Mouse (Mus musculus) hindbrain, postnatal 0 days (tissue): ENCODE measurements at regions not wholly inside any gene's neighbourhood (a gene's known extent, or its start where the extent isn't known, plus 50 kb on each side); places are given as distances from the start of the nearest gene placed in this dataset.

Experiments used
- ATAC-seq: fragments of 200-750 bp; cut with Nextera tagmentation; 2 replicates; pipeline ENCODE4 v1.8.0; 2017; ENCODE audit warnings: mild to moderate bottlenecking, moderate TSS enrichment, moderate library complexity
- DNase-seq: peaks from one replicate; pipeline ENCODE4 v3.0.0-alpha.2; 2015; ENCODE audit warnings: low spot score
- H3K27ac ChIP-seq: fragments of 300-500 bp; sonication (generic); 2 replicates; pipeline ENCODE4 v1.5.1; 2014; ENCODE audit warnings: mild to moderate bottlenecking
- H3K27me3 ChIP-seq: fragments of 300-500 bp; sonication (generic); 2 replicates; pipeline ENCODE4 v1.6.1; 2014; ENCODE audit warnings: low read length, mixed read lengths; ENCODE audit not compliant: insufficient read depth
- H3K36me3 ChIP-seq: fragments of 300-500 bp; sonication (generic); 2 replicates; pipeline ENCODE4 v1.6.1; 2014; ENCODE audit warnings: low read length, mixed read lengths; ENCODE audit not compliant: insufficient read depth
- H3K4me1 ChIP-seq: fragments of 300-500 bp; sonication (generic); 2 replicates; pipeline ENCODE4 v1.6.1; 2014; ENCODE audit warnings: antibody characterized with exemption, low read length, mixed read lengths; ENCODE audit not compliant: insufficient read depth
- H3K4me2 ChIP-seq: fragments of 300-500 bp; sonication (generic); 2 replicates; pipeline ENCODE4 v1.6.1; 2014; ENCODE audit warnings: low read depth, mild to moderate bottlenecking, low read length, moderate library complexity, mixed read lengths
- H3K4me3 ChIP-seq: fragments of 300-500 bp; sonication (generic); 2 replicates; pipeline ENCODE4 v1.5.1; 2014; ENCODE audit warnings: low read length
- H3K9ac ChIP-seq: fragments of 300-500 bp; sonication (generic); replicated peaks from 2 replicates; pipeline ENCODE4 v1.6.1; 2014; ENCODE audit warnings: mild to moderate bottlenecking, low read length, moderate library complexity, mixed read lengths
- H3K9me3 ChIP-seq: fragments of 300-500 bp; sonication (generic); 2 replicates; pipeline ENCODE4 v1.6.1; 2016; ENCODE audit warnings: low read length, mixed read lengths
- CTCF ChIP-seq: IDR thresholded peaks from 2 replicates; pipeline ENCODE4 v1.5.1; 2016; ENCODE audit warnings: antibody characterized with exemption, control low read depth, low read depth
- WGBS: fragments of 180-500 bp; shearing (Covaris S2); extraction: QIAGEN DNeasy Blood & Tissue Kit; methylation state at CpG from one replicate; pipeline ENCODE4 v1.1.7; 2014; 5-methylcytosine and 5-hydroxymethylcytosine counted together

GRCm38 (mm10) chr8:12032386-12032785, 192.1 kb downstream of the Tex29 start:
- no peak overlapping the region for H3K4me3 ChIP-seq
- H3K9me3 ChIP-seq, result no peaks in the 10 kb centered on the region
- H3K27ac ChIP-seq, result no peak overlapping the region
- no peak overlapping the region for H3K9ac ChIP-seq
- ATAC-seq, result no peak
- H3K4me2 ChIP-seq, result no peak overlapping the region
- no peak for DNase-seq
- TF ChIP-seq CTCF, result no peak
- WGBS, result 88% methylated on average over 3 of the region's 3 CpGs
- no peaks in the 10 kb centered on the region for H3K27me3 ChIP-seq
- peaks cover 11% of the 10 kb centered on the region; the same call in 1 of the 2 replicates for H3K4me1 ChIP-seq
- H3K36me3 ChIP-seq, result no peaks in the 10 kb centered on the region

- TF ChIP-seq CTCF, result no peak
- Histone ChIP-seq H3K4me3 (no peak overlapping the region), H3K9me3 (no peaks in the 10 kb centered on the region), H3K4me1 (0 out of 2 replicates have a peak, but pooled peaks cover 4% of the 10 kb centered on the region), H3K27me3 (peaks cover 7% of the 10 kb centered on the region), H3K27ac (no peak overlapping the region), H3K36me3 (no peaks in the 10 kb centered on the region), H3K4me2 (no peak overlapping the region), H3K9ac (no peak overlapping the region)
- ATAC-seq (no peak), DNase-seq (no peak)
- 83% methylated on average over 3 of the region's 3 CpGs for WGBS
Measured at GRCm38 (mm10) chr8:12036349-12036748, 196.1 kb downstream of the Tex29 start.

GRCm38 (mm10) chr8:12040924-12041323, 200.7 kb downstream of the Tex29 start:
- no peak for TF ChIP-seq CTCF
- H3K36me3 ChIP-seq, result no peaks in the 10 kb centered on the region
- 84% methylated on average over 3 of the region's 3 CpGs for WGBS
- no peaks in the 10 kb centered on the region for H3K9me3 ChIP-seq
- H3K27me3 ChIP-seq, result peaks cover 7% of the 10 kb centered on the region
- ATAC-seq (no peak), DNase-seq (no peak)
- H3K4me1 ChIP-seq, result no peaks in the 10 kb centered on the region
- no peak overlapping the region for H3K9ac ChIP-seq
- no peak overlapping the region for H3K4me2 ChIP-seq
- H3K27ac ChIP-seq, result no peak overlapping the region
- H3K4me3 ChIP-seq, result no peak overlapping the region

GRCm38 (mm10) chr8:12041662-12042061, 201.4 kb downstream of the Tex29 start:
- no peak overlapping the region for H3K9ac ChIP-seq
- H3K4me1 ChIP-seq, result no peaks in the 10 kb centered on the region
- ATAC-seq, result no peak
- no peaks in the 10 kb centered on the region for H3K9me3 ChIP-seq
- no peaks in the 10 kb centered on the region for H3K36me3 ChIP-seq
- H3K27ac ChIP-seq, result no peak overlapping the region
- H3K4me3 ChIP-seq, result no peak overlapping the region
- no peak for DNase-seq
- H3K4me2 ChIP-seq, result no peak overlapping the region
- no peak for TF ChIP-seq CTCF
- peaks cover 7% of the 10 kb centered on the region for H3K27me3 ChIP-seq
- WGBS, result 75% methylated on average over 6 of the region's 6 CpGs

- DNase-seq, result no peak
- TF ChIP-seq CTCF, result no peak
- H3K4me3 ChIP-seq, result no peak overlapping the region
- H3K27me3 ChIP-seq, result no peaks in the 10 kb centered on the region
- ATAC-seq, result no peak
- no peaks in the 10 kb centered on the region for H3K9me3 ChIP-seq
- H3K4me1 ChIP-seq, result no peaks in the 10 kb centered on the region
- no peak overlapping the region for H3K9ac ChIP-seq
- 18% methylated on average over 5 of the region's 5 CpGs for WGBS
- no peak overlapping the region for H3K4me2 ChIP-seq
- H3K36me3 ChIP-seq, result no peaks in the 10 kb centered on the region
- H3K27ac ChIP-seq, result no peak overlapping the region
Measured at GRCm38 (mm10) chr8:12050841-12051240, 210.6 kb downstream of the Tex29 start.

GRCm38 (mm10) chr8:12051357-12051756, 211.1 kb downstream of the Tex29 start:
- no peak overlapping the region for H3K4me3 ChIP-seq
- no peak overlapping the region for H3K27ac ChIP-seq
- TF ChIP-seq CTCF, result no peak
- DNase-seq, result peak; percentile 30
- no peaks in the 10 kb centered on the region for H3K27me3 ChIP-seq
- no peaks in the 10 kb centered on the region for H3K4me1 ChIP-seq
- WGBS, result 30% methylated on average over 12 of the region's 12 CpGs
- no peak overlapping the region for H3K4me2 ChIP-seq
- no peaks in the 10 kb centered on the region for H3K9me3 ChIP-seq
- no peaks in the 10 kb centered on the region for H3K36me3 ChIP-seq
- H3K9ac ChIP-seq, result no peak overlapping the region
- ATAC-seq, result peak; percentile 50; the same call in 1 of the 2 replicates

- no peak overlapping the region for H3K9ac ChIP-seq
- 93% methylated on average over 9 of the region's 9 CpGs for WGBS
- no peaks in the 10 kb centered on the region for H3K9me3 ChIP-seq
- DNase-seq (no peak), ATAC-seq (no peak)
- H3K4me1 ChIP-seq, result no peaks in the 10 kb centered on the region
- no peaks in the 10 kb centered on the region for H3K36me3 ChIP-seq
- TF ChIP-seq CTCF, result no peak
- H3K4me2 ChIP-seq, result no peak overlapping the region
- no peak overlapping the region for H3K4me3 ChIP-seq
- no peaks in the 10 kb centered on the region for H3K27me3 ChIP-seq
- no peak overlapping the region for H3K27ac ChIP-seq
Measured at GRCm38 (mm10) chr8:12055931-12056330, 215.7 kb downstream of the Tex29 start.
